ENCODE assay signal across 8 mouse cellular contexts in genomic region chr11:98772667-98773171, GRCm38 (mm10). TPM values are rescaled to one million over a fixed set of nuclear protein-coding genes. Genes with fewer than 3 reads are reported as not detected.
DNase-seq lines count a peak whose midpoint lies in the region; ATAC-seq and TF ChIP-seq lines count a peak whose summit lies in the region.

No protein-coding gene starts in this region.

- H3K4me3 ChIP-seq in forebrain, embryonic 15.5 days: no peak overlapping the region
- no peak overlapping the region for H3K4me3 ChIP-seq in forebrain, embryonic 12.5 days (replicated peaks)
- H3K4me3 ChIP-seq in CH12.LX (replicated peaks in 1 of 3; ENCODE audit: low read depth in 2 of 3, low read length in 2 of 3, poor library complexity in 1 of 3): no peak overlapping the region
- H3K4me3 ChIP-seq in forebrain, postnatal 0 days (ENCODE audit: low read depth, low read length): peak overlapping the region; percentile 48; the same call in 1 of the 2 replicates
- no peak overlapping the region for H3K4me3 ChIP-seq in intestine, embryonic 16.5 days (ENCODE audit: low read length)
- H3K4me3 ChIP-seq in lung, postnatal 0 days (ENCODE audit: low read depth, low read length): peak overlapping the region; percentile 19

- H3K27ac ChIP-seq in forebrain, embryonic 15.5 days (replicated peaks): peak overlapping the region; percentile 7; the same call in 1 of the 2 replicates
- H3K27ac ChIP-seq in forebrain, embryonic 12.5 days: no peak overlapping the region
- no peak overlapping the region for H3K27ac ChIP-seq in CH12.LX (ENCODE audit: insufficient read depth, low read depth)
- no peak overlapping the region for H3K27ac ChIP-seq in forebrain, postnatal 0 days (ENCODE audit: low read depth, low read length)
- H3K27ac ChIP-seq in intestine, embryonic 16.5 days (ENCODE audit: low read length): peak overlapping the region; percentile 70
- H3K27ac ChIP-seq in lung, postnatal 0 days (ENCODE audit: low read length): peak overlapping the region; percentile 96

- peaks cover 70% of the 10 kb centered on the region for H3K4me1 ChIP-seq in forebrain, embryonic 15.5 days
- H3K4me1 ChIP-seq in forebrain, embryonic 12.5 days: peaks cover 63% of the 10 kb centered on the region
- peaks cover 34 to 53% of the 10 kb centered on the region in 2 experiments for H3K4me1 ChIP-seq in CH12.LX (ENCODE audit: control insufficient read depth in 1 of 2, insufficient read depth in 2 of 2)
- H3K4me1 ChIP-seq in forebrain, postnatal 0 days (ENCODE audit: insufficient read depth): peaks cover 26% of the 10 kb centered on the region
- peaks cover 70% of the 10 kb centered on the region for H3K4me1 ChIP-seq in intestine, embryonic 16.5 days (ENCODE audit: control insufficient read depth, insufficient read depth, low read length)
- peaks cover 45% of the 10 kb centered on the region for H3K4me1 ChIP-seq in lung, postnatal 0 days (ENCODE audit: insufficient read depth, low read depth, low read length)

- H3K79me2 ChIP-seq in CH12.LX (replicated peaks; ENCODE audit: control insufficient read depth, extremely low read depth, insufficient read depth, poor library complexity, severe bottlenecking): no peaks in the 10 kb centered on the region

- peak overlapping the region; percentile 88; the same call in 1 of the 2 replicates for H3K4me2 ChIP-seq in forebrain, embryonic 15.5 days (replicated peaks)
- H3K4me2 ChIP-seq in forebrain, embryonic 12.5 days: no peak overlapping the region
- no peak overlapping the region for H3K4me2 ChIP-seq in CH12.LX (ENCODE audit: insufficient read depth, low read depth, poor library complexity, severe bottlenecking)
- H3K4me2 ChIP-seq in forebrain, postnatal 0 days (ENCODE audit: low read depth): peak overlapping the region; percentile 90
- no peak overlapping the region for H3K4me2 ChIP-seq in intestine, embryonic 16.5 days (ENCODE audit: low read depth, low read length)
- peak overlapping the region; percentile 57 for H3K4me2 ChIP-seq in lung, postnatal 0 days (replicated peaks; ENCODE audit: low read depth, low read length)

- no peak for ATAC-seq in forebrain, embryonic 15.5 days (replicated peaks)
- no peak for ATAC-seq in forebrain, embryonic 12.5 days (ENCODE audit: low FRiP score)
- ATAC-seq in forebrain, postnatal 0 days: no peak
- ATAC-seq in intestine, embryonic 16.5 days: no peak; the same call in 1 of the 2 replicates
- ATAC-seq in lung, postnatal 0 days: peak; percentile 55

- no peak for TF ChIP-seq CTCF in CH12.LX (conservative IDR thresholded peaks at IDR 0.05 in 1 of 2, IDR thresholded peaks at IDR 0.05 in 1 of 2; ENCODE audit: low read depth in 2 of 2, low read length in 2 of 2)
- no peak for TF ChIP-seq CTCF in forebrain, postnatal 0 days (IDR thresholded peaks at IDR 0.05; ENCODE audit: low read depth)
- TF ChIP-seq CTCF in lung, postnatal 0 days (IDR thresholded peaks at IDR 0.05): no peak

- no peak for TF ChIP-seq RAD21 in CH12.LX (IDR thresholded peaks at IDR 0.05; ENCODE audit: low read depth, low read length)

- no peaks in the 10 kb centered on the region for H3K27me3 ChIP-seq in forebrain, embryonic 15.5 days
- H3K27me3 ChIP-seq in forebrain, embryonic 12.5 days: 0 out of 2 replicates have a peak, but pooled peaks cover 3% of the 10 kb centered on the region
- H3K27me3 ChIP-seq in CH12.LX (replicated peaks): peaks cover 17% of the 10 kb centered on the region
- no peaks in the 10 kb centered on the region for H3K27me3 ChIP-seq in forebrain, postnatal 0 days (ENCODE audit: insufficient read depth, low read length)
- no peaks in the 10 kb centered on the region for H3K27me3 ChIP-seq in intestine, embryonic 16.5 days (replicated peaks; ENCODE audit: control insufficient read depth, insufficient read depth, low read length)
- H3K27me3 ChIP-seq in lung, postnatal 0 days (replicated peaks; ENCODE audit: insufficient read depth, low read length): no peaks in the 10 kb centered on the region

- in situ Hi-C loops in CH12.LX (cut with MboI; ENCODE audit: low pct_ligation_motif_present, low pct_unique_long_range_greater_than_20kb, low sequenced_read_pairs): no loop called here

- peaks cover 29% of the 10 kb centered on the region for H3K36me3 ChIP-seq in forebrain, embryonic 15.5 days
- peaks cover 30% of the 10 kb centered on the region for H3K36me3 ChIP-seq in forebrain, embryonic 12.5 days (replicated peaks)
- H3K36me3 ChIP-seq in CH12.LX (replicated peaks in 1 of 2; ENCODE audit: control insufficient read depth in 1 of 2, insufficient read depth in 1 of 2, low read length in 1 of 2): peaks cover 0 to 14% of the 10 kb centered on the region in 2 experiments
- H3K36me3 ChIP-seq in forebrain, postnatal 0 days (ENCODE audit: insufficient read depth): peaks cover 34% of the 10 kb centered on the region
- H3K36me3 ChIP-seq in intestine, embryonic 16.5 days (ENCODE audit: control insufficient read depth, insufficient read depth, low read length): no peaks in the 10 kb centered on the region
- H3K36me3 ChIP-seq in lung, postnatal 0 days (ENCODE audit: insufficient read depth, low read length): peaks cover 10% of the 10 kb centered on the region; the same call in 1 of the 2 replicates

- DNase-seq in CH12.LX (ENCODE audit: extremely low read depth): no peak
- peak; percentile 28 for DNase-seq in forebrain, postnatal 0 days
- peak; percentile 96 for DNase-seq in lung, postnatal 0 days (ENCODE audit: low spot score)
- DNase-seq in spleen, adult 18-20 months: no peak
- DNase-seq in frontal cortex, postnatal 10 days (ENCODE audit: low spot score in 2 of 2): no peak

- no peak overlapping the region for H3K9ac ChIP-seq in forebrain, embryonic 15.5 days (replicated peaks)
- H3K9ac ChIP-seq in forebrain, embryonic 12.5 days: no peak overlapping the region
- no peak overlapping the region for H3K9ac ChIP-seq in CH12.LX (ENCODE audit: insufficient read depth, low read depth)
- no peak overlapping the region for H3K9ac ChIP-seq in forebrain, postnatal 0 days
- H3K9ac ChIP-seq in intestine, embryonic 16.5 days (ENCODE audit: low read depth, low read length): 0 out of 2 replicates have a peak overlapping the region, but pooled peaks have one; percentile 27
- no peak overlapping the region; the same call in 1 of the 2 replicates for H3K9ac ChIP-seq in lung, postnatal 0 days (replicated peaks; ENCODE audit: low read depth)

- WGBS in forebrain, embryonic 15.5 days: 81% methylated on average over 8 of the region's 8 CpGs
- WGBS in forebrain, embryonic 12.5 days: 83% methylated on average over 8 of the region's 8 CpGs
- WGBS in forebrain, postnatal 0 days: 78% methylated on average over 8 of the region's 8 CpGs
- WGBS in intestine, embryonic 16.5 days: 45% methylated on average over 8 of the region's 8 CpGs
- 21% methylated on average over 8 of the region's 8 CpGs for WGBS in lung, postnatal 0 days

- H3K9me3 ChIP-seq in forebrain, embryonic 15.5 days: no peaks in the 10 kb centered on the region
- H3K9me3 ChIP-seq in forebrain, embryonic 12.5 days: no peaks in the 10 kb centered on the region
- H3K9me3 ChIP-seq in CH12.LX (replicated peaks; ENCODE audit: low read length): no peaks in the 10 kb centered on the region
- no peaks in the 10 kb centered on the region for H3K9me3 ChIP-seq in forebrain, postnatal 0 days (ENCODE audit: low read length)
- H3K9me3 ChIP-seq in intestine, embryonic 16.5 days (ENCODE audit: control insufficient read depth, low read length): no peaks in the 10 kb centered on the region
- H3K9me3 ChIP-seq in lung, postnatal 0 days (ENCODE audit: low read length): no peaks in the 10 kb centered on the region

- dilution Hi-C loops in CH12.LX (cut with MboI; ENCODE audit: extremely low pct_ligation_motif_present, extremely low pct_unique_long_range_greater_than_20kb, low sequenced_read_pairs): no loop called here

- no peak for TF ChIP-seq EP300 in CH12.LX (IDR thresholded peaks at IDR 0.05; ENCODE audit: low read length)
- peak; percentile 93 for TF ChIP-seq EP300 in lung, postnatal 0 days (IDR thresholded peaks at IDR 0.05)

- TF ChIP-seq POLR2A in CH12.LX (IDR thresholded peaks at IDR 0.05; ENCODE audit: low read depth, low read length): no peak

RNA-seq across cellular contexts. Expression of gene Nr1d1, which starts 2.4 kb away (rescaled TPM):
- polyA plus RNA-seq in forebrain, embryonic 15.5 days (2015; fragmentation: Nextera tagmentation; extraction: Ambion mirVana): 3.6 TPM in 2 replicates
- polyA plus RNA-seq in forebrain, embryonic 12.5 days (2016; fragmentation: Nextera tagmentation; extraction: Ambion mirVana): 2.1 and 2.2 TPM in 2 replicates
- 0.21 and 0.25 TPM in 2 replicates for total RNA-seq in CH12.LX (2012; rRNA removed)
- 0.17 and 0.39 TPM in 2 replicates for total RNA-seq in CH12.LX (2014; rRNA removed)
- polyA plus RNA-seq in CH12.LX (2012; ENCODE audit: insufficient read length, low read depth): 0.95 and 1.4 TPM in 2 replicates
- total RNA-seq in forebrain, postnatal 0 days (2014; rRNA removed): 4.5 and 6.7 TPM in 2 replicates
- 10.8 and 11.4 TPM in 2 replicates for polyA plus RNA-seq in forebrain, postnatal 0 days (2015; fragmentation: Nextera tagmentation; extraction: Ambion mirVana)
- 2.3 and 2.7 TPM in 2 replicates for polyA plus RNA-seq in intestine, embryonic 16.5 days (2015; fragmentation: Nextera tagmentation; extraction: Ambion mirVana)
- 6.9 and 8.9 TPM in 2 replicates for polyA plus RNA-seq in lung, postnatal 0 days (2015; fragmentation: Nextera tagmentation; extraction: Ambion mirVana)

RNA-seq across cellular contexts. Expression of gene Msl1, which starts 22.6 kb away (rescaled TPM):
- 30.2 and 31.7 TPM in 2 replicates for polyA plus RNA-seq in forebrain, embryonic 15.5 days (2015; fragmentation: Nextera tagmentation; extraction: Ambion mirVana)
- polyA plus RNA-seq in forebrain, embryonic 12.5 days (2016; fragmentation: Nextera tagmentation; extraction: Ambion mirVana): 39.3 and 39.9 TPM in 2 replicates
- total RNA-seq in CH12.LX (2012; rRNA removed): 27.3 and 30.7 TPM in 2 replicates
- total RNA-seq in CH12.LX (2014; rRNA removed): 25.9 and 26.4 TPM in 2 replicates
- 57.1 and 58.1 TPM in 2 replicates for polyA plus RNA-seq in CH12.LX (2012; ENCODE audit: insufficient read length, low read depth)
- total RNA-seq in forebrain, postnatal 0 days (2014; rRNA removed): 87.2 and 94.6 TPM in 2 replicates
- 16.3 and 24.1 TPM in 2 replicates for polyA plus RNA-seq in forebrain, postnatal 0 days (2015; fragmentation: Nextera tagmentation; extraction: Ambion mirVana)
- polyA plus RNA-seq in intestine, embryonic 16.5 days (2015; fragmentation: Nextera tagmentation; extraction: Ambion mirVana): 13.5 and 14.5 TPM in 2 replicates
- polyA plus RNA-seq in lung, postnatal 0 days (2015; fragmentation: Nextera tagmentation; extraction: Ambion mirVana): 16.3 and 21.3 TPM in 2 replicates

RNA-seq across cellular contexts. Expression of gene Casc3, which starts 32.0 kb away (rescaled TPM):
- 53.5 and 53.9 TPM in 2 replicates for polyA plus RNA-seq in forebrain, embryonic 15.5 days (2015; fragmentation: Nextera tagmentation; extraction: Ambion mirVana)
- polyA plus RNA-seq in forebrain, embryonic 12.5 days (2016; fragmentation: Nextera tagmentation; extraction: Ambion mirVana): 63.2 and 67.4 TPM in 2 replicates
- total RNA-seq in CH12.LX (2012; rRNA removed) (16.7 and 18.3 TPM in 2 replicates), CH12.LX (2014; rRNA removed) (14.4 and 14.7 TPM in 2 replicates)
- 71.7 and 93.0 TPM in 2 replicates for polyA plus RNA-seq in CH12.LX (2012; ENCODE audit: insufficient read length, low read depth)
- total RNA-seq in forebrain, postnatal 0 days (2014; rRNA removed): 22.5 and 27.2 TPM in 2 replicates
- 29.5 and 37.4 TPM in 2 replicates for polyA plus RNA-seq in forebrain, postnatal 0 days (2015; fragmentation: Nextera tagmentation; extraction: Ambion mirVana)
- 23.1 and 24.3 TPM in 2 replicates for polyA plus RNA-seq in intestine, embryonic 16.5 days (2015; fragmentation: Nextera tagmentation; extraction: Ambion mirVana)
- 22.7 and 22.9 TPM in 2 replicates for polyA plus RNA-seq in lung, postnatal 0 days (2015; fragmentation: Nextera tagmentation; extraction: Ambion mirVana)

RNA-seq across cellular contexts. Expression of gene Thra, which starts 32.3 kb away (rescaled TPM):
- polyA plus RNA-seq in forebrain, embryonic 15.5 days (2015; fragmentation: Nextera tagmentation; extraction: Ambion mirVana): 164 and 166 TPM in 2 replicates
- polyA plus RNA-seq in forebrain, embryonic 12.5 days (2016; fragmentation: Nextera tagmentation; extraction: Ambion mirVana): 53.4 and 59.8 TPM in 2 replicates
- total RNA-seq in CH12.LX (2012; rRNA removed): 2.5 and 3.9 TPM in 2 replicates
- total RNA-seq in CH12.LX (2014; rRNA removed): 0.81 and 1.1 TPM in 2 replicates
- 3.8 and 4.3 TPM in 2 replicates for polyA plus RNA-seq in CH12.LX (2012; ENCODE audit: insufficient read length, low read depth)
- total RNA-seq in forebrain, postnatal 0 days (2014; rRNA removed): 1,003 and 1,159 TPM in 2 replicates
- polyA plus RNA-seq in forebrain, postnatal 0 days (2015; fragmentation: Nextera tagmentation; extraction: Ambion mirVana): 223 and 233 TPM in 2 replicates
- polyA plus RNA-seq in intestine, embryonic 16.5 days (2015; fragmentation: Nextera tagmentation; extraction: Ambion mirVana): 41.5 and 42.0 TPM in 2 replicates
- 38.1 and 40.5 TPM in 2 replicates for polyA plus RNA-seq in lung, postnatal 0 days (2015; fragmentation: Nextera tagmentation; extraction: Ambion mirVana)

RNA-seq across cellular contexts. Expression of gene Med24, which starts 43.5 kb away (rescaled TPM):
- 85.1 and 93.6 TPM in 2 replicates for polyA plus RNA-seq in forebrain, embryonic 15.5 days (2015; fragmentation: Nextera tagmentation; extraction: Ambion mirVana)
- 88.1 and 95.0 TPM in 2 replicates for polyA plus RNA-seq in forebrain, embryonic 12.5 days (2016; fragmentation: Nextera tagmentation; extraction: Ambion mirVana)
- 47.7 and 48.6 TPM in 2 replicates for total RNA-seq in CH12.LX (2012; rRNA removed)
- total RNA-seq in CH12.LX (2014; rRNA removed): 26.5 and 30.9 TPM in 2 replicates
- 64.2 and 78.8 TPM in 2 replicates for polyA plus RNA-seq in CH12.LX (2012; ENCODE audit: insufficient read length, low read depth)
- total RNA-seq in forebrain, postnatal 0 days (2014; rRNA removed): 54.0 and 66.5 TPM in 2 replicates
- 46.4 and 49.3 TPM in 2 replicates for polyA plus RNA-seq in forebrain, postnatal 0 days (2015; fragmentation: Nextera tagmentation; extraction: Ambion mirVana)
- 36.8 and 38.5 TPM in 2 replicates for polyA plus RNA-seq in intestine, embryonic 16.5 days (2015; fragmentation: Nextera tagmentation; extraction: Ambion mirVana)
- 19.9 and 20.6 TPM in 2 replicates for polyA plus RNA-seq in lung, postnatal 0 days (2015; fragmentation: Nextera tagmentation; extraction: Ambion mirVana)

Comparison
In these comparisons a context has a peak if more than half of its experiments do, and no peak if none do; other contexts are left out.
1. H3K27ac ChIP-seq: peak in forebrain, embryonic 15.5 days (single experiment), intestine, embryonic 16.5 days (single experiment) and lung, postnatal 0 days (single experiment); none in forebrain, embryonic 12.5 days (single experiment), CH12.LX (single experiment) and forebrain, postnatal 0 days (single experiment).
2. H3K4me2 ChIP-seq: peak in forebrain, embryonic 15.5 days (single experiment), forebrain, postnatal 0 days (single experiment) and lung, postnatal 0 days (single experiment); none in forebrain, embryonic 12.5 days (single experiment), CH12.LX (single experiment) and intestine, embryonic 16.5 days (single experiment).
3. H3K4me3 ChIP-seq: peak in forebrain, postnatal 0 days (single experiment) and lung, postnatal 0 days (single experiment); none in forebrain, embryonic 15.5 days (single experiment), forebrain, embryonic 12.5 days (single experiment), CH12.LX (0 of 3) and intestine, embryonic 16.5 days (single experiment).
4. DNase-seq: peak in forebrain, postnatal 0 days (single experiment) and lung, postnatal 0 days (single experiment); none in CH12.LX (single experiment), spleen, adult 18-20 months (0 of 2) and frontal cortex, postnatal 10 days (0 of 2).